Mouse (Mus musculus): ENCODE data around the gene Mrpl54. TPM values are rescaled to one million over a fixed set of nuclear protein-coding genes. Genes with fewer than 3 reads are reported as not detected.

The Mrpl54 gene
- polyA plus RNA-seq, 1 experiment: 67.0 TPM

GRCm38 (mm10) chr10:81292554-81293333 is 26.0 kb upstream of the Mrpl54 start, which contains the start of gene Pip5k1c:
TSS of gene Pip5k1c (plus strand) at chr10:81292963.
- TF ChIP-seq POLR2A (IDR thresholded peaks at IDR 0.05; ENCODE audit: borderline replicate concordance, extremely low read depth, insufficient read depth, insufficient read length, poor library complexity, severe bottlenecking) (peak; percentile 98), CTCF (IDR thresholded peaks at IDR 0.05; ENCODE audit: borderline replicate concordance, extremely low read depth, insufficient read depth, insufficient read length) (peak; percentile 83)
- peak; percentile 100 for DNase-seq (ENCODE audit: low read depth)

- TF ChIP-seq CTCF (IDR thresholded peaks at IDR 0.05; ENCODE audit: borderline replicate concordance, extremely low read depth, insufficient read depth, insufficient read length) (no peak), POLR2A (IDR thresholded peaks at IDR 0.05; ENCODE audit: borderline replicate concordance, extremely low read depth, insufficient read depth, insufficient read length, poor library complexity, severe bottlenecking) (no peak)
- DNase-seq (ENCODE audit: low read depth): no peak
Observed at GRCm38 (mm10) chr10:81291511-81292104, 24.9 kb upstream of the Mrpl54 start, which contains the start of gene Tjp3. TSS of gene Tjp3 (minus strand) at chr10:81291581.

GRCm38 (mm10) chr10:81290698-81291460 is 24.1 kb upstream of the Mrpl54 start:
- DNase-seq (ENCODE audit: low read depth): peak; percentile 66
- TF ChIP-seq CTCF (IDR thresholded peaks at IDR 0.05; ENCODE audit: borderline replicate concordance, extremely low read depth, insufficient read depth, insufficient read length) (no peak), POLR2A (IDR thresholded peaks at IDR 0.05; ENCODE audit: borderline replicate concordance, extremely low read depth, insufficient read depth, insufficient read length, poor library complexity, severe bottlenecking) (no peak)

- TF ChIP-seq POLR2A (IDR thresholded peaks at IDR 0.05; ENCODE audit: borderline replicate concordance, extremely low read depth, insufficient read depth, insufficient read length, poor library complexity, severe bottlenecking) (no peak), CTCF (IDR thresholded peaks at IDR 0.05; ENCODE audit: borderline replicate concordance, extremely low read depth, insufficient read depth, insufficient read length) (no peak)
- DNase-seq (ENCODE audit: low read depth): no peak
Observed at GRCm38 (mm10) chr10:81289811-81290210, 23.1 kb upstream of the Mrpl54 start.

- peak; percentile 79 for DNase-seq (ENCODE audit: low read depth)
- TF ChIP-seq CTCF (IDR thresholded peaks at IDR 0.05; ENCODE audit: borderline replicate concordance, extremely low read depth, insufficient read depth, insufficient read length) (peak; percentile 95), POLR2A (IDR thresholded peaks at IDR 0.05; ENCODE audit: borderline replicate concordance, extremely low read depth, insufficient read depth, insufficient read length, poor library complexity, severe bottlenecking) (no peak)
Observed at GRCm38 (mm10) chr10:81289278-81289677, 22.5 kb upstream of the Mrpl54 start.

- TF ChIP-seq POLR2A (IDR thresholded peaks at IDR 0.05; ENCODE audit: borderline replicate concordance, extremely low read depth, insufficient read depth, insufficient read length, poor library complexity, severe bottlenecking) (no peak), CTCF (IDR thresholded peaks at IDR 0.05; ENCODE audit: borderline replicate concordance, extremely low read depth, insufficient read depth, insufficient read length) (peak; percentile 53; the same call in 1 of the 2 replicates)
Observed at GRCm38 (mm10) chr10:81288601-81289000, 21.9 kb upstream of the Mrpl54 start.

GRCm38 (mm10) chr10:81287513-81288157 is 20.9 kb upstream of the Mrpl54 start:
- TF ChIP-seq POLR2A (IDR thresholded peaks at IDR 0.05; ENCODE audit: borderline replicate concordance, extremely low read depth, insufficient read depth, insufficient read length, poor library complexity, severe bottlenecking) (no peak), CTCF (IDR thresholded peaks at IDR 0.05; ENCODE audit: borderline replicate concordance, extremely low read depth, insufficient read depth, insufficient read length) (peak; percentile 70)
- no peak for DNase-seq (ENCODE audit: low read depth)

More at GRCm38 (mm10) chr10:81288601-81289000, 21.9 kb upstream of the Mrpl54 start:
- no peak for DNase-seq (ENCODE audit: low read depth)

GRCm38 (mm10) chr10:81286586-81286985 is 19.9 kb upstream of the Mrpl54 start:
- no peak for DNase-seq (ENCODE audit: low read depth)
- TF ChIP-seq CTCF (IDR thresholded peaks at IDR 0.05; ENCODE audit: borderline replicate concordance, extremely low read depth, insufficient read depth, insufficient read length) (no peak), POLR2A (IDR thresholded peaks at IDR 0.05; ENCODE audit: borderline replicate concordance, extremely low read depth, insufficient read depth, insufficient read length, poor library complexity, severe bottlenecking) (no peak)

- 0 out of 2 replicates have a peak, but pooled peaks have one; percentile 18 for TF ChIP-seq POLR2A (IDR thresholded peaks at IDR 0.05; ENCODE audit: borderline replicate concordance, extremely low read depth, insufficient read depth, insufficient read length, poor library complexity, severe bottlenecking)
- no peak for TF ChIP-seq CTCF (IDR thresholded peaks at IDR 0.05; ENCODE audit: borderline replicate concordance, extremely low read depth, insufficient read depth, insufficient read length)
- DNase-seq (ENCODE audit: low read depth): peak; percentile 95
Observed at GRCm38 (mm10) chr10:81285694-81286450, 19.1 kb upstream of the Mrpl54 start.

GRCm38 (mm10) chr10:81284719-81285118 is 18.0 kb upstream of the Mrpl54 start:
- no peak for DNase-seq (ENCODE audit: low read depth)
- TF ChIP-seq CTCF (IDR thresholded peaks at IDR 0.05; ENCODE audit: borderline replicate concordance, extremely low read depth, insufficient read depth, insufficient read length) (no peak), POLR2A (IDR thresholded peaks at IDR 0.05; ENCODE audit: borderline replicate concordance, extremely low read depth, insufficient read depth, insufficient read length, poor library complexity, severe bottlenecking) (no peak)
